In genomic region chr11:6065046-6065521, GRCm38 (mm10) we compare ENCODE assay signal across 8 mouse cellular contexts. TPM values are rescaled to one million over a fixed set of nuclear protein-coding genes. Genes with fewer than 3 reads are reported as not detected.
DNase-seq lines count a peak whose midpoint lies in the region; ATAC-seq lines count a peak whose summit lies in the region.

No protein-coding gene starts in this region.

- 1% methylated on average over 33 of the region's 55 CpGs for WGBS in lung, embryonic 16.5 days
- WGBS in midbrain, embryonic 11.5 days: 2% methylated on average over 35 of the region's 55 CpGs

- peak overlapping the region; percentile 50 for H3K4me3 ChIP-seq in lung, embryonic 16.5 days (ENCODE audit: low read length)
- peak overlapping the region; percentile 44 for H3K4me3 ChIP-seq in midbrain, embryonic 11.5 days (ENCODE audit: low read depth, low read length)

- ATAC-seq in lung, embryonic 16.5 days (ENCODE audit: low read depth): no peak; the same call in 1 of the 2 replicates
- ATAC-seq in midbrain, embryonic 11.5 days (ENCODE audit: low FRiP score): peak; percentile 55; the same call in 1 of the 2 replicates

- no peak overlapping the region; the same call in 1 of the 2 replicates for H3K9ac ChIP-seq in lung, embryonic 16.5 days (ENCODE audit: low read length)
- peak overlapping the region; percentile 30; the same call in 1 of the 2 replicates for H3K9ac ChIP-seq in midbrain, embryonic 11.5 days (ENCODE audit: low read length)

- no peaks in the 10 kb centered on the region for H3K36me3 ChIP-seq in lung, embryonic 16.5 days (ENCODE audit: control insufficient read depth, insufficient read depth, low read length)
- H3K36me3 ChIP-seq in midbrain, embryonic 11.5 days (ENCODE audit: control insufficient read depth, insufficient read depth, low read length): no peaks in the 10 kb centered on the region

- no peak overlapping the region for H3K27ac ChIP-seq in lung, embryonic 16.5 days (ENCODE audit: low read length)
- H3K27ac ChIP-seq in midbrain, embryonic 11.5 days (ENCODE audit: low read depth, low read length): no peak overlapping the region

- DNase-seq in adrenal gland, postnatal 14 days: peak; percentile 15
- no peak for DNase-seq in adrenal gland, postnatal 4 days (ENCODE audit: low spot score in 2 of 2)
- DNase-seq in lung, postnatal 14 days: no peak
- peak; percentile 25 for DNase-seq in heart, postnatal 4 days
- peak; percentile 90 for DNase-seq in midbrain, embryonic 11.5 days (ENCODE audit: low spot score, missing footprints)
- no peak for DNase-seq in frontal cortex, postnatal 36 days (ENCODE audit: low spot score in 2 of 2)
- DNase-seq in layer of hippocampus, adult 11-12 months (ENCODE audit: low spot score): no peak

- no peaks in the 10 kb centered on the region for H3K9me3 ChIP-seq in lung, embryonic 16.5 days (ENCODE audit: control insufficient read depth, low read length)
- no peaks in the 10 kb centered on the region for H3K9me3 ChIP-seq in midbrain, embryonic 11.5 days (ENCODE audit: control insufficient read depth, low read length)

- H3K4me1 ChIP-seq in lung, embryonic 16.5 days (replicated peaks; ENCODE audit: control insufficient read depth, insufficient read depth, low read length): no peaks in the 10 kb centered on the region
- peaks cover 18% of the 10 kb centered on the region for H3K4me1 ChIP-seq in midbrain, embryonic 11.5 days (ENCODE audit: control insufficient read depth, insufficient read depth, low read length)

- H3K27me3 ChIP-seq in lung, embryonic 16.5 days (ENCODE audit: control insufficient read depth, insufficient read depth, low read depth, low read length): peaks cover 68% of the 10 kb centered on the region
- peaks cover 59% of the 10 kb centered on the region for H3K27me3 ChIP-seq in midbrain, embryonic 11.5 days (ENCODE audit: control insufficient read depth, insufficient read depth, low read length)

- H3K4me2 ChIP-seq in lung, embryonic 16.5 days (ENCODE audit: low read depth, low read length): peak overlapping the region; percentile 78
- peak overlapping the region; percentile 65 for H3K4me2 ChIP-seq in midbrain, embryonic 11.5 days

RNA-seq across cellular contexts. Expression of gene Camk2b, which starts 1.1 kb away (rescaled TPM):
- 14.8 and 16.8 TPM in 2 replicates for total RNA-seq in adrenal gland, postnatal 14 days (2021)
- 10 to 100 TPM; 24.7 to 28.2 TPM for total RNA-seq in adrenal gland, postnatal 4 days (2021)
- polyA plus RNA-seq in lung, embryonic 16.5 days (2015; fragmentation: Nextera tagmentation; extraction: Ambion mirVana): 1.1 and 1.9 TPM in 2 replicates
- 1 to 10 TPM; 8.7 to 8.8 TPM for total RNA-seq in heart, postnatal 4 days (2021)
- 2.4 and 2.5 TPM in 2 replicates for polyA plus RNA-seq in midbrain, embryonic 11.5 days (2014; fragmentation: Nextera tagmentation; extraction: Ambion mirVana)

Comparison
In these comparisons a context has a peak if more than half of its experiments do, and no peak if none do; other contexts are left out.
1. DNase-seq: peak in adrenal gland, postnatal 14 days (single experiment), heart, postnatal 4 days (single experiment) and midbrain, embryonic 11.5 days (single experiment); none in adrenal gland, postnatal 4 days (0 of 2), lung, postnatal 14 days (single experiment), frontal cortex, postnatal 36 days (0 of 2) and layer of hippocampus, adult 11-12 months (single experiment).